Mouse (Mus musculus) stomach, embryonic 15.5 days (tissue): ENCODE results near the gene Spef2. TPM values are rescaled to one million over a fixed set of nuclear protein-coding genes. Genes with fewer than 3 reads are reported as not detected.

Experiments
- ATAC-seq: fragments of 200-750 bp; cut with Nextera tagmentation; 2 replicates; pipeline ENCODE4 v1.8.0; 2017; ENCODE audit warnings: low read depth, moderate number of reproducible peaks, moderate TSS enrichment; ENCODE audit not compliant: insufficient read depth, low FRiP score
- H3K27ac ChIP-seq: fragments of 300-500 bp; sonication (generic); 2 replicates; pipeline ENCODE4 v1.5.1; 2015; ENCODE audit warnings: mild to moderate bottlenecking, inconsistent platforms
- H3K27me3 ChIP-seq: fragments of 300-500 bp; sonication (generic); replicated peaks from 2 replicates; pipeline ENCODE4 v1.6.1; 2015; ENCODE audit warnings: inconsistent platforms
- H3K36me3 ChIP-seq: fragments of 300-500 bp; sonication (generic); 2 replicates; pipeline ENCODE4 v1.6.1; 2015; ENCODE audit warnings: inconsistent platforms
- H3K4me1 ChIP-seq: fragments of 300-500 bp; sonication (generic); 2 replicates; pipeline ENCODE4 v1.6.1; 2015; ENCODE audit warnings: inconsistent platforms
- H3K4me2 ChIP-seq: fragments of 300-500 bp; sonication (generic); 2 replicates; pipeline ENCODE4 v1.6.1; 2015; ENCODE audit warnings: mild to moderate bottlenecking, inconsistent platforms
- H3K4me3 ChIP-seq: fragments of 300-500 bp; sonication (generic); replicated peaks from 2 replicates; pipeline ENCODE4 v1.5.1; 2015; ENCODE audit warnings: inconsistent platforms
- H3K9ac ChIP-seq: fragments of 300-500 bp; sonication (generic); 2 replicates; pipeline ENCODE4 v1.6.1; 2015; ENCODE audit warnings: inconsistent platforms
- H3K9me3 ChIP-seq: fragments of 300-500 bp; sonication (generic); 2 replicates; pipeline ENCODE4 v1.6.1; 2016; ENCODE audit warnings: inconsistent platforms
- WGBS: fragments of 180-500 bp; shearing (Covaris S2); methylation state at CpG from one replicate; pipeline ENCODE4 v1.1.7; 2015; 5-methylcytosine and 5-hydroxymethylcytosine counted together
- polyA plus RNA-seq: library from polyadenylated mRNA; unstranded; fragments of >200 nt; fragmentation: Nextera tagmentation; extraction: Ambion mirVana; gene quantifications from 2 replicates; pipeline ENCODE4 v1.2.1, GENCODE M21; 2015

Gene Spef2
- polyA plus RNA-seq, 1 experiment from 2014 or later: 0.14 TPM

DNA sequence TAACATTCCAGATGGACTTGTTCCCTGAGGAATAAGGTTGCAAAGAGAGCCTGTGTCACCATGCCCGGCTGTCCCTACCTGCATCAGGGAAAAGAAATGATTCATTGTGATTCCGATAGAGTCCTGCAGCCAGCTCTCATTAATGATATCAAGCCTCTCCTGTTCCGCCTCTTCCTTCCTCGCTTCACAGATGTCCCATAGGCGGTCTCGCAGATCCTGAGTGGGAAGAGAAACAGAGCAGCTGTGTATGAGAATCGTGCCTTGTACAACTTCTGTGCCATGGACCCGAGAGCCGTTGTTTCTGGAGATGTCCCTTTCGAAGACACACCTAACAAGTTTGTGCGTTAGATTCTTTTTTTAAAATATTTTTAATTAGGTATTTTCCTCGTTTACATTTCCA lies 114.2 kb downstream of the Spef2 start:
- no peaks in the 10 kb centered on the region for H3K9me3 ChIP-seq
- no peaks in the 10 kb centered on the region for H3K27me3 ChIP-seq
- no peak overlapping the region for H3K27ac ChIP-seq
- no peaks in the 10 kb centered on the region for H3K4me1 ChIP-seq
- no peak overlapping the region for H3K4me3 ChIP-seq
- no peak overlapping the region for H3K9ac ChIP-seq
- no peaks in the 10 kb centered on the region for H3K36me3 ChIP-seq
- WGBS: 84% methylated on average over 12 of the region's 12 CpGs
- ATAC-seq: no peak
- H3K4me2 ChIP-seq: no peak overlapping the region

DNA sequence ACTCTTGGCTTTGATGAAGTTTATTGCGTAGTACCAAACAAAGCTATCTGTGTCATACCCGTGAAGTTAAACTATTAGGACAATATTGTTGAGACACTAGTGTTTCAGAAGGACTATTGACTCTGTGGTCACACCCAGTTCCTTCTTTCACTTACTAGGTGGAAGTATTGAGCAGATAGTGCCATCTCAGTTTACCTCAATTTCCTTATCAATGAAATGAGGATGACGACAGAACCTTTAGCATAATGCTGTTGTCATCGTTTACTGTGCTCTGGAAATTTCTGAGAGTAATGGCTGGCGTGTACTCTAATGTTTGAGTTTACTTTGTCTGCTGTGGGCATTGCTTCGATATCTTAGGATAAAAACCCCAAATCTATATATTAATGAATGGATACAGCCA lies 117.0 kb downstream of the Spef2 start:
- H3K4me2 ChIP-seq: no peak overlapping the region
- H3K9ac ChIP-seq: no peak overlapping the region
- H3K36me3 ChIP-seq: no peaks in the 10 kb centered on the region
- H3K4me1 ChIP-seq: no peaks in the 10 kb centered on the region
- 89% methylated on average over 6 of the region's 6 CpGs for WGBS
- H3K27ac ChIP-seq: no peak overlapping the region
- H3K4me3 ChIP-seq: no peak overlapping the region
- H3K27me3 ChIP-seq: no peaks in the 10 kb centered on the region
- no peaks in the 10 kb centered on the region for H3K9me3 ChIP-seq
- no peak for ATAC-seq

DNA sequence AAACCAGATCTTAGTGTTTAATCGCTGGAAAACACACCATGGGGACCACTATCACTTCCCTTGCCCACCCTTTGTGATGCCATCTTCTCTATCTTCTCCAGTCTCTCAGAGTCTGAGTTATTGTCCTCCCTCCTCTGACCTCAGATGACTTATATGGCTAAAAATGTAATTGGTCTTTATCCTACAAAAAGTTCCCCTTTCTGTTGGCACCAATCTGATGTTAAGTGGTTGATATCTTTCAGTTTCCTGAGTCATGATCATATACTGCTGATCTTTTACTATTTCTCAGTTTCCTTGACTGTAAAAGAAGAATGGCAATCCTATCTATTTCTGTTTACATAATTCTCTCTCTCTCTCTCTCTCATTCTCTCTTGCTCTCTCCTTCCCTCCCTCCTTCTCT lies 119.0 kb downstream of the Spef2 start:
- no peaks in the 10 kb centered on the region for H3K36me3 ChIP-seq
- H3K9me3 ChIP-seq: no peaks in the 10 kb centered on the region
- no peak overlapping the region for H3K27ac ChIP-seq
- H3K4me3 ChIP-seq: no peak overlapping the region
- H3K9ac ChIP-seq: no peak overlapping the region
- no peaks in the 10 kb centered on the region for H3K27me3 ChIP-seq
- no peaks in the 10 kb centered on the region for H3K4me1 ChIP-seq
- ATAC-seq: no peak
- 67% methylated on average over 1 of the region's 1 CpGs for WGBS
- H3K4me2 ChIP-seq: no peak overlapping the region

GRCm38 (mm10) chr15:9624619-9625018 lies 124.0 kb downstream of the Spef2 start:
- H3K27ac ChIP-seq: no peak overlapping the region
- no peaks in the 10 kb centered on the region for H3K27me3 ChIP-seq
- H3K9me3 ChIP-seq: no peaks in the 10 kb centered on the region
- no peak overlapping the region for H3K9ac ChIP-seq
- no peak overlapping the region for H3K4me2 ChIP-seq
- no peaks in the 10 kb centered on the region for H3K4me1 ChIP-seq
- H3K4me3 ChIP-seq: no peak overlapping the region
- ATAC-seq: no peak
- 57% methylated on average over 2 of the region's 2 CpGs for WGBS
- no peaks in the 10 kb centered on the region for H3K36me3 ChIP-seq

- Histone ChIP-seq H3K4me3 (no peak overlapping the region), H3K27ac (no peak overlapping the region), H3K9me3 (no peaks in the 10 kb centered on the region), H3K27me3 (no peaks in the 10 kb centered on the region), H3K36me3 (no peaks in the 10 kb centered on the region), H3K4me1 (no peaks in the 10 kb centered on the region), H3K9ac (no peak overlapping the region), H3K4me2 (no peak overlapping the region)
- WGBS: 60% methylated on average over 4 of the region's 4 CpGs
- ATAC-seq: no peak
Measured at GRCm38 (mm10) chr15:9608177-9608576, 140.5 kb downstream of the Spef2 start.

DNA sequence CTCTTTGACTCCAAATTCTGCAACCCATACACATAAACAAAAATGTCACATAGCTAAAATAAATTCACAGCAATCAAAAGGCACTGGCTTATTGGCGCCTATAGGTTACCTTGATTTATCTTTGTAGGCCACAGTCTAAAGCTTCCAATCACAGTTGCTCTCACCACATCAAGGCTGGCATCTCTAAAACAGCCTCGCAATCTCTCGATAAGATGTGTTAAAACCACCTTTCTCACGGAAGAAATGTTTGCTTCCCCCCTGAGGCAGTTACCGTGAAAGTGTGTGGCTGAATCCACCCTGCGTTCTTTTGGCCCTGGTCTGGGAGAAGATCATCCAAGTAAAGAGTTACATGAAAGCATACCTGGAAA lies 148.6 kb downstream of the Spef2 start:
- no peaks in the 10 kb centered on the region for H3K4me1 ChIP-seq
- no peaks in the 10 kb centered on the region for H3K9me3 ChIP-seq
- no peak overlapping the region for H3K4me3 ChIP-seq
- H3K27ac ChIP-seq: no peak overlapping the region
- H3K27me3 ChIP-seq: no peaks in the 10 kb centered on the region
- ATAC-seq: no peak
- H3K9ac ChIP-seq: no peak overlapping the region
- H3K36me3 ChIP-seq: no peaks in the 10 kb centered on the region
- WGBS: 87% methylated on average over 6 of the region's 6 CpGs
- no peak overlapping the region for H3K4me2 ChIP-seq

DNA sequence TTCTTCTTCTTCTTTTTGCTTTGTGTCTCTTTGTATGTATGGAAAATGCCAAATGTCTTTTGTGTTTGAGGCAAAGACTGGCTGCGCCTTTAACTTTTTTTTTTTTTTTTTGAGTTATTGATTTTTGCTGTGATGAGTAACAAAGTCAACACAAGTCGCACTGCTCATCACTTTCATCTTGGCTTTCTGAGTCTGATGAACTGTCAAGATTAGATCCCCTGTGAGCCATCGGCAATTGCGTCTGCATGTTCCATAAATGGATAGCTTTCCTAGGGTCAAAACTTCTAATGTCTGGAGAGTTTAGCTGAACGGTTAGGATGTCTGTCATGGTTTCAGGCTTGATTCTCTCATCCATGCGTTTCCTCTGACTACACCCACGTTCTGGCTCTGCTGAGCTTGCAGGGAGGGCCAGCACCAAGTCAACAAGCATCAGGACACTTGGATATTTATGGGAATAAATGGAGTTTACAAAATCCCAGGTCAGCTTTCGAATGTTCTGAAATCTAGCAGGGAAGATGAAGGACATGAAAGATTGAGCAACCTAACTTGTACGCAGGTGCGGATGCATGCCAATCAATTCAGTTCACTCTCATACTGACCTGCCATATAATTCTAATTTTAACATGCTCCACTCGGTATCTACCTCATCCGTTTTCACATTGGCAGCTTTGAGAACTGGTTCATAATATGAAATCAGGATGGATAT lies 149.1 kb downstream of the Spef2 start:
- 69% methylated on average over 12 of the region's 12 CpGs for WGBS
- ATAC-seq: no peak
- Histone ChIP-seq H3K4me2 (no peak overlapping the region), H3K27ac (no peak overlapping the region), H3K36me3 (no peaks in the 10 kb centered on the region), H3K4me1 (no peaks in the 10 kb centered on the region), H3K9me3 (no peaks in the 10 kb centered on the region), H3K4me3 (no peak overlapping the region), H3K27me3 (no peaks in the 10 kb centered on the region), H3K9ac (no peak overlapping the region)

GRCm38 (mm10) chr15:9596298-9597060 lies 152.2 kb downstream of the Spef2 start:
- no peaks in the 10 kb centered on the region for H3K27me3 ChIP-seq
- no peak for ATAC-seq
- no peak overlapping the region for H3K4me2 ChIP-seq
- no peak overlapping the region for H3K4me3 ChIP-seq
- H3K27ac ChIP-seq: no peak overlapping the region
- 84% methylated on average over 6 of the region's 6 CpGs for WGBS
- H3K4me1 ChIP-seq: no peaks in the 10 kb centered on the region
- no peak overlapping the region for H3K9ac ChIP-seq
- H3K36me3 ChIP-seq: no peaks in the 10 kb centered on the region
- H3K9me3 ChIP-seq: no peaks in the 10 kb centered on the region

DNA sequence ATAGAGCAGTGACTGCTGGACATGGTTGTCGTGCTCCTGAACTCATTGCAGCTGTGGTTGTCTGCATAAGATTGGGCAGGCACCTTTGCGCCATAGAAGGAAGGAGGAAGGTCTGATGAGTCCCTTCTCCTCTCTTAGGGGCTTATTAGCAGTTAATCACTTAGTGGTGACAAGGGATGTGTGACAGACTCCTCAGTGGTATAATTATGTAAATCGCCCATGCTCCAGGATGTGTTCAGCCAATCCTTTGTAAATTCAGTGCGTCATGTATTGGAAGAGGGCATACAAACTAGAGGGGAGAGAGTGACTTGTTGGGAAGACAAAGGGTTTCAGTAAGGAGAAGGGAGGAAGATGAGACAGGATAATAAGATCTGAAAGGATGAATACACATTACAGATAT lies 158.7 kb downstream of the Spef2 start:
- Histone ChIP-seq H3K9me3 (no peaks in the 10 kb centered on the region), H3K4me1 (no peaks in the 10 kb centered on the region), H3K27ac (no peak overlapping the region), H3K27me3 (no peaks in the 10 kb centered on the region), H3K4me3 (no peak overlapping the region), H3K36me3 (no peaks in the 10 kb centered on the region), H3K9ac (no peak overlapping the region), H3K4me2 (no peak overlapping the region)
- WGBS: 89% methylated on average over 4 of the region's 4 CpGs
- no peak for ATAC-seq

DNA sequence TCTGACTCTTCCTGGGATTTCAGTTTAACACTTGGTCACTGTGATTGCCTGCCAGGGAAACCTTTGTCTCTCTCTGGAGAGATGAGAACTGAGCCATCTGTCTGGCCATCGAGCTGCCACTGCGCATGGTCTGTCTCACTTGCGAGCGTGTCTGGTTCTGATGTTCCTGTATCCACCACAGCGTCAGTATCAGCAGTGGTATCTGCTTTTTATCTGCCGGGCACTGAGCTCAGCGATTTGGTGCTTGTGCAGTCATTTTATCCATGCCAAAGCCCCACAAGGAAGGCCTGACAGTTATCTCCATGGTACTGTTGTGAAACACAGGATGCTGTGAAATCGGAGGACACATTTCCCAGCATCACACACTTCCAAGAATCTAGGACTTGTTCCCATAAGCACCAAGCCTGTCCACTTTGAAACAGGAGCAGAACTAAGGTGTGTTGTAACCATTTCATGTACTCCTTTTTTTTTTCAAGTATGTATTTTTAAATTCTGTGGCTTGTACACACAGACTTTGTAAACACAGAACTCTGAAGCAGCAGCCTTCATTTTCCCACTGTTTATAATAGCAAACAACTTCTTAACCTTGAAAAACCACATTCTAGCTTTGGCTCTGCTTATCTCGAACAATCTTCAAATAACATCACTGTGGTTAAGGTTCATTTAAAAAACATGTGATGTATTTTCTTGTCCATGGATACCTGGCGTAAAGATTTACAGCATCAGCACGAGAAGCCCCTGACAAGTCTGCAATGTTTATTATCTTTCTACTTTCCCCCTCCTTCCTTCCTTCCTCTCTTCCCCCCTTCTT lies 168.0 kb downstream of the Spef2 start:
- H3K27ac ChIP-seq: no peak overlapping the region
- H3K4me2 ChIP-seq: no peak overlapping the region
- no peaks in the 10 kb centered on the region for H3K36me3 ChIP-seq
- no peaks in the 10 kb centered on the region for H3K4me1 ChIP-seq
- no peaks in the 10 kb centered on the region for H3K9me3 ChIP-seq
- H3K27me3 ChIP-seq: no peaks in the 10 kb centered on the region
- no peak overlapping the region for H3K9ac ChIP-seq
- H3K4me3 ChIP-seq: no peak overlapping the region
- WGBS: 58% methylated on average over 11 of the region's 11 CpGs
- no peak for ATAC-seq

GRCm38 (mm10) chr15:9577303-9577702 lies 171.4 kb downstream of the Spef2 start:
- no peak overlapping the region for H3K4me3 ChIP-seq
- no peaks in the 10 kb centered on the region for H3K27me3 ChIP-seq
- no peak overlapping the region for H3K4me2 ChIP-seq
- H3K4me1 ChIP-seq: no peaks in the 10 kb centered on the region
- H3K9me3 ChIP-seq: no peaks in the 10 kb centered on the region
- H3K9ac ChIP-seq: no peak overlapping the region
- WGBS: 84% methylated on average over 4 of the region's 4 CpGs
- ATAC-seq: no peak
- H3K27ac ChIP-seq: no peak overlapping the region
- no peaks in the 10 kb centered on the region for H3K36me3 ChIP-seq

GRCm38 (mm10) chr15:9574796-9575195 lies 173.9 kb downstream of the Spef2 start:
- no peak overlapping the region for H3K4me3 ChIP-seq
- no peak for ATAC-seq
- no peak overlapping the region for H3K9ac ChIP-seq
- no peaks in the 10 kb centered on the region for H3K36me3 ChIP-seq
- no peaks in the 10 kb centered on the region for H3K27me3 ChIP-seq
- H3K4me1 ChIP-seq: no peaks in the 10 kb centered on the region
- H3K27ac ChIP-seq: no peak overlapping the region
- 81% methylated on average over 5 of the region's 5 CpGs for WGBS
- no peak overlapping the region for H3K4me2 ChIP-seq
- H3K9me3 ChIP-seq: no peaks in the 10 kb centered on the region
